Mouse (Mus musculus) spleen, postnatal 36 days (tissue): ENCODE data around the gene Ap1b1.

Experiments
- DNase-seq, 2 experiments: peaks; one replicate each; pipeline ENCODE4 v3.0.0; 2022; ENCODE audit warnings: low spot score in 2 of 2, mixed read lengths in 1 of 2

The Ap1b1 gene

GRCm38 (mm10) chr11:5035421-5035820 lies 48.8 kb downstream of the Ap1b1 start:
- no peak for DNase-seq

GRCm38 (mm10) chr11:5037146-5037854 lies 50.7 kb downstream of the Ap1b1 start:
- no peak for DNase-seq

GRCm38 (mm10) chr11:5040585-5040984 lies 54.0 kb downstream of the Ap1b1 start:
- DNase-seq: no peak

GRCm38 (mm10) chr11:5041144-5041780 lies 54.6 kb downstream of the Ap1b1 start:
- no peak for DNase-seq

- no peak for DNase-seq
Observed at GRCm38 (mm10) chr11:5042645-5043381, 56.2 kb downstream of the Ap1b1 start.

- DNase-seq: no peak
Observed at GRCm38 (mm10) chr11:5046321-5046926, 59.8 kb downstream of the Ap1b1 start.

GRCm38 (mm10) chr11:5051629-5052028 lies 65.0 kb downstream of the Ap1b1 start:
- DNase-seq: no peak

GRCm38 (mm10) chr11:5052200-5052854 lies 65.7 kb downstream of the Ap1b1 start:
- DNase-seq: no peak

- DNase-seq: no peak
Observed at GRCm38 (mm10) chr11:5054151-5054550, 67.5 kb downstream of the Ap1b1 start.

GRCm38 (mm10) chr11:5054874-5055273 lies 68.2 kb downstream of the Ap1b1 start:
- DNase-seq: no peak

- DNase-seq: no peak
Observed at GRCm38 (mm10) chr11:5055945-5056938, 69.6 kb downstream of the Ap1b1 start.

GRCm38 (mm10) chr11:5057064-5057463 lies 70.4 kb downstream of the Ap1b1 start:
- no peak for DNase-seq

GRCm38 (mm10) chr11:5057541-5057855 lies 70.9 kb downstream of the Ap1b1 start:
- no peak for DNase-seq

GRCm38 (mm10) chr11:5057856-5058641 lies 71.4 kb downstream of the Ap1b1 start, which contains the start of gene Rasl10a:
Rasl10a (plus strand) TSS chr11:5058128.
- peak; percentile 79 to 84 for DNase-seq

- DNase-seq: no peak
Observed at GRCm38 (mm10) chr11:5058783-5059182, 72.2 kb downstream of the Ap1b1 start.

- no peak for DNase-seq
Observed at GRCm38 (mm10) chr11:5059230-5059629, 72.6 kb downstream of the Ap1b1 start.

GRCm38 (mm10) chr11:5059704-5060156 lies 73.1 kb downstream of the Ap1b1 start:
- DNase-seq: peak in 1 of 2 experiments; percentile 30

GRCm38 (mm10) chr11:5060756-5061412 lies 74.3 kb downstream of the Ap1b1 start:
- no peak for DNase-seq
